Mouse (Mus musculus): ENCODE results near the gene Akip1. TPM values are rescaled to one million over a fixed set of nuclear protein-coding genes. Genes with fewer than 3 reads are reported as not detected.
A peak's percentile ranks its signal among the peaks of the same experiment; 100 is the strongest.

Gene Akip1
- polyA plus RNA-seq, 1 experiment from 2014 or later: 19.1 TPM

GRCm38 (mm10) chr7:109686585-109687128, 16.8 kb upstream of the Akip1 start:
- Histone ChIP-seq H3K9me3 (no peaks in the 10 kb centered on the region), H3K4me1 (peaks cover 5% of the 10 kb centered on the region; the same call in 1 of the 2 replicates), H3K36me3 (no peaks in the 10 kb centered on the region), H3K9ac (replicated peaks) (no peak overlapping the region), H3K27ac (replicated peaks) (no peak overlapping the region), H3K4me2 (replicated peaks) (no peak overlapping the region), H3K4me3 (no peak overlapping the region), H3K27me3 (no peaks in the 10 kb centered on the region)
- ATAC-seq (ENCODE audit: low FRiP score, low read depth): no peak
- WGBS: 37% methylated on average over 9 of the region's 9 CpGs

- Histone ChIP-seq H3K27me3 (no peaks in the 10 kb centered on the region), H3K27ac (replicated peaks) (no peak overlapping the region), H3K4me1 (peaks cover 5% of the 10 kb centered on the region; the same call in 1 of the 2 replicates), H3K4me3 (no peak overlapping the region), H3K9me3 (no peaks in the 10 kb centered on the region), H3K4me2 (replicated peaks) (no peak overlapping the region), H3K36me3 (no peaks in the 10 kb centered on the region), H3K9ac (replicated peaks) (no peak overlapping the region)
- no peak for ATAC-seq (ENCODE audit: low FRiP score, low read depth)
- WGBS: 82% methylated on average over 3 of the region's 3 CpGs
These were observed 13.4 kb upstream of the Akip1 start for GRCm38 (mm10) chr7:109690101-109690500.

- Histone ChIP-seq H3K9ac (replicated peaks) (no peak overlapping the region), H3K27ac (replicated peaks) (no peak overlapping the region), H3K4me1 (peaks cover 5% of the 10 kb centered on the region; the same call in 1 of the 2 replicates), H3K4me3 (no peak overlapping the region), H3K36me3 (no peaks in the 10 kb centered on the region), H3K4me2 (replicated peaks) (no peak overlapping the region), H3K9me3 (no peaks in the 10 kb centered on the region), H3K27me3 (no peaks in the 10 kb centered on the region)
- 90% methylated on average over 5 of the region's 5 CpGs for WGBS
- ATAC-seq (ENCODE audit: low FRiP score, low read depth): no peak
These were observed 12.5 kb upstream of the Akip1 start for GRCm38 (mm10) chr7:109690961-109691360.

GRCm38 (mm10) chr7:109694576-109695338, 8.7 kb upstream of the Akip1 start:
- H3K4me2 ChIP-seq (replicated peaks): no peak overlapping the region
- no peak overlapping the region for H3K9ac ChIP-seq (replicated peaks)
- H3K36me3 ChIP-seq: no peaks in the 10 kb centered on the region
- H3K27me3 ChIP-seq: no peaks in the 10 kb centered on the region
- no peak for ATAC-seq (ENCODE audit: low FRiP score, low read depth)
- H3K27ac ChIP-seq (replicated peaks): no peak overlapping the region
- no peak overlapping the region for H3K4me3 ChIP-seq
- no peaks in the 10 kb centered on the region for H3K9me3 ChIP-seq
- H3K4me1 ChIP-seq: no peaks in the 10 kb centered on the region
- 82% methylated on average over 13 of the region's 13 CpGs for WGBS

GRCm38 (mm10) chr7:109695339-109695726, 8.2 kb upstream of the Akip1 start:
- Histone ChIP-seq H3K9ac (replicated peaks) (no peak overlapping the region), H3K27ac (replicated peaks) (no peak overlapping the region), H3K4me3 (no peak overlapping the region), H3K27me3 (no peaks in the 10 kb centered on the region), H3K36me3 (no peaks in the 10 kb centered on the region), H3K4me1 (no peaks in the 10 kb centered on the region), H3K4me2 (replicated peaks) (no peak overlapping the region), H3K9me3 (no peaks in the 10 kb centered on the region)
- WGBS: 88% methylated on average over 10 of the region's 10 CpGs
- ATAC-seq (ENCODE audit: low FRiP score, low read depth): no peak

GRCm38 (mm10) chr7:109700213-109700612, 3.3 kb upstream of the Akip1 start:
- H3K27me3 ChIP-seq: peaks cover 8% of the 10 kb centered on the region
- H3K36me3 ChIP-seq: no peaks in the 10 kb centered on the region
- H3K9ac ChIP-seq (replicated peaks): no peak overlapping the region
- H3K9me3 ChIP-seq: no peaks in the 10 kb centered on the region
- H3K4me1 ChIP-seq: 0 out of 2 replicates have a peak, but pooled peaks cover 4% of the 10 kb centered on the region
- ATAC-seq (ENCODE audit: low FRiP score, low read depth): no peak
- no peak overlapping the region for H3K4me3 ChIP-seq
- H3K4me2 ChIP-seq (replicated peaks): no peak overlapping the region
- no peak overlapping the region for H3K27ac ChIP-seq (replicated peaks)

- H3K27ac ChIP-seq (replicated peaks): no peak overlapping the region
- no peak for ATAC-seq (ENCODE audit: low FRiP score, low read depth)
- peak overlapping the region; percentile 61; the same call in 1 of the 2 replicates for H3K9ac ChIP-seq (replicated peaks)
- WGBS: 31% methylated on average over 4 of the region's 4 CpGs
- H3K4me3 ChIP-seq: 0 out of 2 replicates have a peak overlapping the region, but pooled peaks have one; percentile 63
- peaks cover 8% of the 10 kb centered on the region for H3K27me3 ChIP-seq
- H3K9me3 ChIP-seq: no peaks in the 10 kb centered on the region
- 0 out of 2 replicates have a peak, but pooled peaks cover 3% of the 10 kb centered on the region for H3K36me3 ChIP-seq
- peak overlapping the region; percentile 64; the same call in 1 of the 2 replicates for H3K4me2 ChIP-seq (replicated peaks)
- H3K4me1 ChIP-seq: 0 out of 2 replicates have a peak, but pooled peaks cover 4% of the 10 kb centered on the region
These were observed 769 bp upstream of the Akip1 start for GRCm38 (mm10) chr7:109702721-109703120.

DNA sequence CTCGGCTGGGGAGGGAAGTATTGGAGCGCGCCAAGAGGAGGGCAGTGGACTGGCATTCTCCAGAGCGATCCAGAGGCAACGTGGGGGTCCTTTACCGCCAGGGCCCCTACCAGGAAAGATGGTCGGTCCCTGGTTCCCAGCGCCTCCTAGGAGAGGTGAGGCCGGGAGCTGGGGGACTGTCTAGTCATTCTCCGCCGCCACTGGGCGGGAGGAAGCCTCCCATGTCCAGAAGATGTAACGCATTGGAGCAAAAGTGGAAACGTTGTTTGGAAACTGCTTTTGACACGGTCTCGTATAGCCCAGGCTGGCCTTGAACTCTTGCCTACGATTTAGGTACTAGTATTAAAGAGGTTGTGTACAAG, 507 bp downstream of the Akip1 start:
- Histone ChIP-seq H3K27me3 (peaks cover 8% of the 10 kb centered on the region), H3K4me2 (replicated peaks) (peak overlapping the region; percentile 64), H3K36me3 (peaks cover 8% of the 10 kb centered on the region; the same call in 1 of the 2 replicates), H3K9me3 (no peaks in the 10 kb centered on the region), H3K9ac (replicated peaks) (peak overlapping the region; percentile 61), H3K4me3 (peak overlapping the region; percentile 63), H3K27ac (replicated peaks) (peak overlapping the region; percentile 44), H3K4me1 (0 out of 2 replicates have a peak, but pooled peaks cover 4% of the 10 kb centered on the region)
- ATAC-seq (ENCODE audit: low FRiP score, low read depth): no peak
- 2% methylated on average over 17 of the region's 17 CpGs for WGBS

DNA sequence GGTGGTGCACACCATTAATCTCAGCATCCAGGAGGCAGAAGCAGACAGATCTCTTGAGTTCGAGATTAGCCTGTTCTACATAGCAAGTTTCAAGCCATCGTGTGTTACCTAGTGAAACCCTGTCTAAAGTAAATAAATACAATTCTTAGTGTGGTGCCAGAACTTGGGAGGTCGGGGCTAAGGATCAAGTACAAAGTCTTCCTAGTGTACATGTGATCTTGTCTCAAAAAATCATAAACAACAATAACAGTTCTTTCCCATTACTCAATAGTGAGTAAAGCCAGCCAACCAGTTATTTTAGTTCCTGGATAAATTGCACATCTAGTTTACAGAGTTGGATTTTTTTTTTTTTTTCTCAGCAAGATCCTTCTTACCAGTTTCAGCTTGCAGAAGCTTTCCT, 971 bp downstream of the Akip1 start:
- Histone ChIP-seq H3K4me3 (peak overlapping the region; percentile 63), H3K27ac (replicated peaks) (no peak overlapping the region; the same call in 1 of the 2 replicates), H3K36me3 (peaks cover 11% of the 10 kb centered on the region; the same call in 1 of the 2 replicates), H3K9ac (replicated peaks) (no peak overlapping the region), H3K4me2 (replicated peaks) (peak overlapping the region; percentile 64), H3K9me3 (no peaks in the 10 kb centered on the region), H3K27me3 (peaks cover 8% of the 10 kb centered on the region), H3K4me1 (0 out of 2 replicates have a peak, but pooled peaks cover 4% of the 10 kb centered on the region)
- no peak for ATAC-seq (ENCODE audit: low FRiP score, low read depth)
- WGBS: 64% methylated on average over 3 of the region's 3 CpGs

DNA sequence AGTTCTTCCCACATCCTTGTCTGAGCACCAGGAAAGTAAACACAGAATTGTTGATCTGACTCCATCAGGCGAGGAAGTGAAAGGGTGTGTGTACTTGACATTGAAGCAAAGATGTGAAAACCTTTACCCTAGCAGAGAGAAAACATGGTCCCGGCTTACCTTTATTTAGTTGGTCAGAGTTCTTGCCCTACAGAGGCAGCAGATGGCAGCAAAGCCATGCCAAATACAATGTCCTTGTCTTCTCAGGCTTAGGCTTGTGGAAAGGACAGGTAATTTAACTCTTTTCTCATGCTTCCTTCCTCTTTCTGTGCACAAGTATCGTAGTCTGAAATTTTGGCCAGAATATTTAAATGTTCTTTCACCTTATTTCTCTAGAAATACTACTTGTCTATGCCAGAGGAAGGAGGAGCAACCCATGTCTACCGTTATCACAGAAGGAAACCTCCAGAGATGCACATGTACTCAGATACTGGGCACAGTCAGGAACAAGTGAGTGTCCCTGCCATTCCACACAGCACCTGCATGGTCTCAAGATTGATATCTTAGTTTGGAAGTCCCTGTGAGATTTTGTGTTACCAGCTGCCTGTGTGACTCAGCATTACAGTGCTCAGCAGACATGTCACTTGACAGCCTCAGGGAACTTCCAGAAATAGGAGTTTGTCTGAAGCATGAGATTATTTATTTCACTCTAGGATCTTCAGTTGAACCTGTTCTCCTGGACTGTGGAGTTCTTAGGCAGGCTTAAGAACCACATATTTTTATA, 3.7 kb downstream of the Akip1 start:
- H3K4me3 ChIP-seq: no peak overlapping the region
- 62% methylated on average over 4 of the region's 4 CpGs for WGBS
- peaks cover 8% of the 10 kb centered on the region for H3K27me3 ChIP-seq
- H3K4me1 ChIP-seq: 0 out of 2 replicates have a peak, but pooled peaks cover 4% of the 10 kb centered on the region
- no peak overlapping the region for H3K4me2 ChIP-seq (replicated peaks)
- ATAC-seq (ENCODE audit: low FRiP score, low read depth): no peak
- H3K9me3 ChIP-seq: no peaks in the 10 kb centered on the region
- H3K27ac ChIP-seq (replicated peaks): no peak overlapping the region
- H3K36me3 ChIP-seq: peaks cover 31% of the 10 kb centered on the region
- no peak overlapping the region for H3K9ac ChIP-seq (replicated peaks)

DNA sequence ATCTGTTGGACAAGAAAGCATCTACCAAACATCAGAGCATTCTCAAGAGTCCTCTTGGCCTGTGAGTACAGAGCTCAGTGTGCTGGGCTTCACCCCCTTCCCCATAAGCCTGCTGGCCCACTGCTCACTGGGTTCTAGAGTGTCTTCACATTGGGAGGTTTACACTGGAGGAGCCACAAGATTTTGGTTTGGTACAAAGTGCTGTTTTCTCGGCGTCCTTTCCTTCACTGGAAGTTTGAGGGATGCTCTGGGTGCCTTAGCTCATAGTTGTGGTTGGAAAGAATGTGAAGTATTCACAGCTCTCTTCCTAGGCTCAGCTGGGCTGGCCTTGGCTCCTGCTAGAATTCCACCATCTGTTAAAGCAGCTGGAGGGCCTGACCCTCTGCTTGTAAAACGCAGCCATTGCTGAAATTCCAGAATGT, 5.5 kb downstream of the Akip1 start:
- no peak for ATAC-seq (ENCODE audit: low FRiP score, low read depth)
- Histone ChIP-seq H3K4me2 (replicated peaks) (no peak overlapping the region), H3K9ac (replicated peaks) (no peak overlapping the region), H3K36me3 (peaks cover 35% of the 10 kb centered on the region), H3K27me3 (no peaks in the 10 kb centered on the region), H3K4me3 (no peak overlapping the region), H3K4me1 (0 out of 2 replicates have a peak, but pooled peaks cover 3% of the 10 kb centered on the region), H3K9me3 (no peaks in the 10 kb centered on the region), H3K27ac (replicated peaks) (no peak overlapping the region)
- 84% methylated on average over 3 of the region's 3 CpGs for WGBS

GRCm38 (mm10) chr7:109710069-109710468, 6.6 kb downstream of the Akip1 start:
- H3K4me1 ChIP-seq: no peaks in the 10 kb centered on the region
- WGBS: 82% methylated on average over 1 of the region's 1 CpGs
- H3K36me3 ChIP-seq: peaks cover 35% of the 10 kb centered on the region
- H3K4me3 ChIP-seq: no peak overlapping the region
- H3K9me3 ChIP-seq: no peaks in the 10 kb centered on the region
- no peak overlapping the region for H3K4me2 ChIP-seq (replicated peaks)
- H3K27me3 ChIP-seq: no peaks in the 10 kb centered on the region
- ATAC-seq (ENCODE audit: low FRiP score, low read depth): no peak
- H3K9ac ChIP-seq (replicated peaks): no peak overlapping the region
- H3K27ac ChIP-seq (replicated peaks): no peak overlapping the region
